Mouse (Mus musculus) MEL (cell line): Measurements from ENCODE around the gene Zfp511. TPM values are rescaled to one million over a fixed set of nuclear protein-coding genes. Genes with fewer than 3 reads are reported as not detected.

Experiments
- DNase-seq: peaks from one replicate; pipeline ENCODE4 v3.0.0; 2011; ENCODE audit warnings: low read depth, low spot score
- H3K27ac ChIP-seq: 2 replicates; pipeline ENCODE4 v1.5.1; 2012; ENCODE audit warnings: low read depth, mild to moderate bottlenecking, control low read depth, low read length, moderate library complexity; ENCODE audit not compliant: control insufficient read depth
- H3K27me3 ChIP-seq, 2 experiments: fragments of 150-350 bp in 1 of 2; sonication (generic) in 1 of 2; 2 replicates each; pipeline ENCODE4 v1.6.1; 2012; ENCODE audit warnings: low read length in 2 of 2, mild to moderate bottlenecking in 2 of 2, improper control_type of control experiment in 1 of 2, moderate library complexity in 1 of 2; ENCODE audit not compliant: insufficient read depth in 2 of 2, control insufficient read depth in 1 of 2
- H3K36me3 ChIP-seq, 2 experiments: 2 replicates each; pipeline ENCODE4 v1.6.1; 2012 to 2014; ENCODE audit warnings: low read length in 2 of 2, improper control_type of control experiment in 1 of 2, inconsistent platforms in 1 of 2, mild to moderate bottlenecking in 1 of 2; ENCODE audit not compliant: insufficient read depth in 2 of 2, control insufficient read depth in 1 of 2
- H3K4me1 ChIP-seq, 2 experiments: fragments of 150-350 bp in 1 of 2; sonication (generic) in 1 of 2; 2 replicates each; pipeline ENCODE4 v1.6.1; 2012; ENCODE audit warnings: low read length in 2 of 2, improper control_type of control experiment in 1 of 2, mild to moderate bottlenecking in 1 of 2; ENCODE audit not compliant: insufficient read depth in 2 of 2, control insufficient read depth in 1 of 2
- H3K4me3 ChIP-seq, 2 experiments: fragments of 150-350 bp in 1 of 2; sonication (generic) in 1 of 2; 2 replicates each; pipeline ENCODE4 v1.5.1; 2012; ENCODE audit warnings: low read depth in 2 of 2, low read length in 2 of 2, mild to moderate bottlenecking in 2 of 2, moderate library complexity in 2 of 2, control low read depth in 1 of 2, improper control_type of control experiment in 1 of 2; ENCODE audit not compliant: control insufficient read depth in 1 of 2, insufficient read depth in 1 of 2
- H3K79me2 ChIP-seq: 2 replicates; pipeline ENCODE4 v1.6.1; 2012; ENCODE audit warnings: mild to moderate bottlenecking, low read length, moderate library complexity; ENCODE audit not compliant: control insufficient read depth, poor library complexity, insufficient read depth
- H3K9ac ChIP-seq: 2 replicates; pipeline ENCODE4 v1.6.1; 2012; ENCODE audit warnings: low read depth, mild to moderate bottlenecking, control low read depth, low read length, moderate library complexity; ENCODE audit not compliant: control insufficient read depth, poor library complexity, severe bottlenecking
- H3K9me3 ChIP-seq: fragments of 150-350 bp; sonication (generic); replicated peaks from 2 replicates; pipeline ENCODE4 v1.6.1; 2012; ENCODE audit warnings: mild to moderate bottlenecking, low read length, improper control_type of control experiment, moderate library complexity; ENCODE audit not compliant: insufficient read depth
- BHLHE40 ChIP-seq: IDR thresholded peaks from 2 replicates; pipeline ENCODE4 v1.6.1; 2012; ENCODE audit warnings: low read depth, mild to moderate bottlenecking, inconsistent platforms, low read length, improper control_type of control experiment, borderline replicate concordance
- CHD1 ChIP-seq: IDR thresholded peaks from 2 replicates; pipeline ENCODE4 v1.6.1; 2012; ENCODE audit warnings: low read depth, mild to moderate bottlenecking, inconsistent platforms, low read length, improper control_type of control experiment
- ELF1 ChIP-seq: IDR thresholded peaks from 2 replicates; pipeline ENCODE4 v1.6.1; 2014; ENCODE audit warnings: low read depth, mild to moderate bottlenecking, inconsistent platforms, low read length, improper control_type of control experiment, moderate library complexity
- ETS1 ChIP-seq: IDR thresholded peaks from 2 replicates; pipeline ENCODE4 v1.6.1; 2012; ENCODE audit warnings: low read depth, mild to moderate bottlenecking, inconsistent platforms, low read length, improper control_type of control experiment, moderate library complexity
- GABPA ChIP-seq: IDR thresholded peaks from 2 replicates; pipeline ENCODE4 v1.6.1; 2012; ENCODE audit warnings: low read depth, mild to moderate bottlenecking, inconsistent platforms, low read length, improper control_type of control experiment, moderate library complexity
- GATA1 ChIP-seq: IDR thresholded peaks from 2 replicates; pipeline ENCODE4 v1.6.1; 2011; ENCODE audit warnings: low read depth, low read length, improper control_type of control experiment
- HCFC1 ChIP-seq: IDR thresholded peaks from 2 replicates; pipeline ENCODE4 v1.6.1; 2012; ENCODE audit warnings: low read depth, mild to moderate bottlenecking, inconsistent platforms, low read length, improper control_type of control experiment, moderate library complexity
- KAT2A ChIP-seq: conservative IDR thresholded peaks from 2 replicates; pipeline ENCODE4 v1.6.1; 2012; ENCODE audit warnings: low read depth, low read length, improper control_type of control experiment, inconsistent platforms
- MAFK ChIP-seq: IDR thresholded peaks from 2 replicates; pipeline ENCODE4 v1.6.1; 2011; ENCODE audit warnings: low read depth, mild to moderate bottlenecking, low read length, improper control_type of control experiment, borderline replicate concordance
- MAX ChIP-seq: IDR thresholded peaks from 2 replicates; pipeline ENCODE4 v1.6.1; 2011; ENCODE audit warnings: low read length, improper control_type of control experiment
- MYB ChIP-seq: IDR thresholded peaks from 2 replicates; pipeline ENCODE4 v1.6.1; 2011; ENCODE audit warnings: mild to moderate bottlenecking, low read depth, low read length, improper control_type of control experiment
- MYC ChIP-seq: IDR thresholded peaks from 2 replicates; pipeline ENCODE4 v1.6.1; 2011; ENCODE audit warnings: low read depth, mild to moderate bottlenecking, low read length, improper control_type of control experiment, moderate library complexity
- NELFE ChIP-seq: IDR thresholded peaks from 2 replicates; pipeline ENCODE4 v1.6.1; 2011; ENCODE audit warnings: low read depth, low read length, improper control_type of control experiment
- NRF1 ChIP-seq: IDR thresholded peaks from 2 replicates; pipeline ENCODE4 v1.6.1; 2014; ENCODE audit warnings: low read depth, mild to moderate bottlenecking, inconsistent platforms, low read length, improper control_type of control experiment, moderate library complexity; ENCODE audit not compliant: poor library complexity, insufficient read depth, severe bottlenecking
- POLR2AphosphoS2 ChIP-seq: IDR thresholded peaks from 2 replicates; pipeline ENCODE4 v1.6.1; 2011; ENCODE audit warnings: low read length, improper control_type of control experiment
- POLR2AphosphoS5 ChIP-seq: IDR thresholded peaks from 2 replicates; pipeline ENCODE4 v1.6.1; 2012; ENCODE audit warnings: low read depth, borderline replicate concordance, mild to moderate bottlenecking, inconsistent platforms, low read length, moderate library complexity, mixed read lengths
- RAD21 ChIP-seq: IDR thresholded peaks from 2 replicates; pipeline ENCODE4 v1.6.1; 2011; ENCODE audit warnings: mild to moderate bottlenecking, low read depth, low read length, improper control_type of control experiment
- RCOR1 ChIP-seq: IDR thresholded peaks from 2 replicates; pipeline ENCODE4 v1.6.1; 2012; ENCODE audit warnings: low read depth, mild to moderate bottlenecking, inconsistent platforms, low read length, improper control_type of control experiment
- SIN3A ChIP-seq: IDR thresholded peaks from 2 replicates; pipeline ENCODE4 v1.6.1; 2012; ENCODE audit warnings: low read length, improper control_type of control experiment, inconsistent platforms
- TAL1 ChIP-seq: IDR thresholded peaks from 2 replicates; pipeline ENCODE4 v1.6.1; 2012; ENCODE audit warnings: mild to moderate bottlenecking, inconsistent platforms, low read length, moderate library complexity, mixed read lengths
- TBP ChIP-seq: IDR thresholded peaks from 2 replicates; pipeline ENCODE4 v1.8.0; 2011; ENCODE audit warnings: low read depth, low read length, improper control_type of control experiment
- TCF12 ChIP-seq: IDR thresholded peaks from 2 replicates; pipeline ENCODE4 v1.6.1; 2014; ENCODE audit warnings: low read depth, mild to moderate bottlenecking, inconsistent platforms, low read length, improper control_type of control experiment, moderate library complexity
- USF1 ChIP-seq: IDR thresholded peaks from 2 replicates; pipeline ENCODE4 v1.6.1; 2014; ENCODE audit warnings: low read depth, mild to moderate bottlenecking, inconsistent platforms, low read length, improper control_type of control experiment, moderate library complexity
- USF2 ChIP-seq, 2 experiments: IDR thresholded peaks; 2 replicates each; pipeline ENCODE4 v1.6.1; 2011 to 2012; ENCODE audit warnings: improper control_type of control experiment in 2 of 2, low read length in 2 of 2, borderline replicate concordance in 1 of 2, inconsistent platforms in 1 of 2, low read depth in 1 of 2, mild to moderate bottlenecking in 1 of 2; ENCODE audit not compliant: insufficient read depth in 1 of 2
- ZKSCAN1 ChIP-seq: IDR thresholded peaks from 2 replicates; pipeline ENCODE4 v1.6.1; 2012; ENCODE audit warnings: low read depth, mild to moderate bottlenecking, inconsistent platforms, low read length, improper control_type of control experiment, moderate library complexity
- ZMIZ1 ChIP-seq: IDR thresholded peaks from 2 replicates; pipeline ENCODE4 v1.6.1; 2012; ENCODE audit warnings: low read depth, mild to moderate bottlenecking, inconsistent platforms, low read length, improper control_type of control experiment, moderate library complexity
- ZNF384 ChIP-seq: IDR thresholded peaks from 2 replicates; pipeline ENCODE4 v1.6.1; 2012; ENCODE audit warnings: low read depth, mild to moderate bottlenecking, inconsistent platforms, low read length, improper control_type of control experiment
- polyA plus RNA-seq, 2 experiments: library from polyadenylated mRNA; stranded (reverse) in 1 of 2; unstranded in 1 of 2; fragments of >175 nt in 1 of 2; fragments of >200 nt in 1 of 2; gene quantifications; 2 replicates each; pipeline versions ENCODE4 v1.2.1 to v1.2.4; 2012; ENCODE audit warnings: low replicate concordance in 2 of 2, low read depth in 1 of 2; ENCODE audit not compliant: insufficient read length in 2 of 2, insufficient read depth in 1 of 2, missing spikeins in 1 of 2
- total RNA-seq: library from RNA; depleted of rRNA; stranded (reverse); fragments of 300-350 nt; gene quantifications from 2 replicates; pipeline ENCODE4 v1.2.3, GENCODE M21; 2012

Zfp511 gene
- total and polyA plus RNA-seq, 3 experiments, result 35.6 to 51.5 TPM; not detected in 1

- peaks cover 6 to 7% of the 10 kb centered on the region in 2 experiments; a peak in 3 of 4 replicates for H3K36me3 ChIP-seq
- no peaks in the 10 kb centered on the region for H3K9me3 ChIP-seq
- no peak for DNase-seq
These were observed 735 bp upstream of the Zfp511 start for GRCm38 (mm10) chr7:140035456-140035855.

DNA sequence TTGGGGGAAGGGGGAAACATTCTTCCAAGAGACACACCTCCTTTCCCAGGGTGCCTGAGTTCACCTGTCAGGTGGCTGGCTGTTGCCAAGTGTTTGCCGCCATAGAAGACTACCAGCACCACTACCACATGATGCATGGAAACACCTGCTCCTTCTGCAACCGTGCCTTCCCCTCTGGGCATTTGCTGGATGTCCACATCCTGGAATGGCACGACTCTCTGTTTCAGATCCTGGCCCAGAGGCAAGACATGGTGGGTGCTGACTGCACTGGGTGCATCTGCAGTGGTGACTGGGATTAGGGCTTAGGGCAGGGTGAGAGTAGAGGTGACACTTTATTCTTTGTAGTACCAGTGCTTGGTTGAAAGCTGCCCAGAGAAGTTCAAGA is 972 bp downstream of the Zfp511 start:
- peaks cover 3 to 6% of the 10 kb centered on the region in 2 experiments; a peak in 3 of 4 replicates for H3K36me3 ChIP-seq

More at GRCm38 (mm10) chr7:140035456-140035855, 735 bp upstream of the Zfp511 start:
- no peak for TF ChIP-seq POLR2AphosphoS5
- TF ChIP-seq CHD1, result 0 out of 2 replicates have a peak, but pooled peaks have one; percentile 58
- peak overlapping the region; percentile 41 for H3K27ac ChIP-seq
- H3K27me3 ChIP-seq, result no peaks in the 10 kb centered on the region
- peaks cover 9% of the 10 kb centered on the region for H3K79me2 ChIP-seq
- H3K9ac ChIP-seq, result peak overlapping the region; percentile 93
- H3K4me3 ChIP-seq, result peak overlapping the region; percentile 61 to 89
- peaks cover 0 to 11% of the 10 kb centered on the region in 2 experiments; a peak in 2 of 4 replicates for H3K4me1 ChIP-seq

GRCm38 (mm10) chr7:140042728-140043127 is 6.5 kb downstream of the Zfp511 start:
- Histone ChIP-seq H3K36me3 (no peaks in the 10 kb centered on the region), H3K9me3 (no peaks in the 10 kb centered on the region), H3K27me3 (no peaks in the 10 kb centered on the region), H3K4me3 (no peak overlapping the region), H3K27ac (no peak overlapping the region), H3K4me1 (no peaks in the 10 kb centered on the region), H3K9ac (no peak overlapping the region), H3K79me2 (no peaks in the 10 kb centered on the region)
- TF ChIP-seq TBP (no peak), HCFC1 (no peak), MAX (no peak), TAL1 (no peak), ZNF384 (no peak), TCF12 (no peak), ETS1 (no peak), MAFK (no peak), POLR2AphosphoS2 (no peak), KAT2A (no peak), USF2 (IDR thresholded peaks at IDR 0.05; ENCODE audit: borderline replicate concordance in 1 of 2, insufficient read depth in 1 of 2, low read depth in 1 of 2, low read length in 2 of 2) (no peak), RAD21 (no peak), MYB (no peak), GABPA (no peak), GATA1 (no peak), ZMIZ1 (no peak)
- no peak for DNase-seq

More for the DNA sequence above, 972 bp downstream of the Zfp511 start:
- H3K4me3 ChIP-seq, result peak overlapping the region in 1 of 2 experiments; percentile 89; a peak in 2 of 4 replicates
- H3K79me2 ChIP-seq, result peaks cover 9% of the 10 kb centered on the region
- no peak for DNase-seq
- H3K9me3 ChIP-seq, result no peaks in the 10 kb centered on the region
- no peak overlapping the region for H3K9ac ChIP-seq
- H3K27me3 ChIP-seq, result no peaks in the 10 kb centered on the region
- H3K4me1 ChIP-seq, result peaks cover 0 to 11% of the 10 kb centered on the region in 2 experiments; a peak in 2 of 4 replicates
- no peak overlapping the region for H3K27ac ChIP-seq
- TF ChIP-seq BHLHE40, result no peak
- TF ChIP-seq ELF1, result no peak
- TF ChIP-seq ZKSCAN1, result no peak
- no peak for TF ChIP-seq USF2 (IDR thresholded peaks at IDR 0.05; ENCODE audit: borderline replicate concordance in 1 of 2, insufficient read depth in 1 of 2, low read depth in 1 of 2, low read length in 2 of 2)
- TF ChIP-seq MYC, result no peak
- TF ChIP-seq RCOR1, result no peak
- no peak for TF ChIP-seq GABPA
- no peak for TF ChIP-seq SIN3A
- TF ChIP-seq NRF1, result no peak
- no peak for TF ChIP-seq NELFE
- no peak for TF ChIP-seq TAL1
- TF ChIP-seq USF1, result no peak
- no peak for TF ChIP-seq CHD1
